Mouse (Mus musculus): ENCODE results near the gene Agbl3.

Agbl3 gene

GRCm38 (mm10) chr6:34805582-34805981, 25.4 kb downstream of the Agbl3 start:
- DNase-seq: no peak

- DNase-seq: no peak
Measured at GRCm38 (mm10) chr6:34810651-34811050, 30.4 kb downstream of the Agbl3 start.

GRCm38 (mm10) chr6:34824406-34824805, 44.2 kb downstream of the Agbl3 start:
- DNase-seq: no peak

- DNase-seq: no peak
Measured at GRCm38 (mm10) chr6:34832352-34832751, 52.1 kb downstream of the Agbl3 start.

GRCm38 (mm10) chr6:34861546-34862053, 81.4 kb downstream of the Agbl3 start:
- no peak for DNase-seq

GRCm38 (mm10) chr6:34862381-34862780, 82.1 kb downstream of the Agbl3 start:
- no peak for DNase-seq

- peak in 1 of 2 experiments; percentile 64 for DNase-seq
Measured at GRCm38 (mm10) chr6:34862791-34863403, 82.7 kb downstream of the Agbl3 start, which contains the start of gene Tmem140. TSS of gene Tmem140 (plus strand) at chr6:34863146.

- no peak for DNase-seq
Measured at GRCm38 (mm10) chr6:34863786-34864514, 83.7 kb downstream of the Agbl3 start.

GRCm38 (mm10) chr6:34865213-34865612, 85.0 kb downstream of the Agbl3 start:
- no peak for DNase-seq

- no peak for DNase-seq
Measured at GRCm38 (mm10) chr6:34865711-34866593, 85.7 kb downstream of the Agbl3 start.

GRCm38 (mm10) chr6:34866786-34867185, 86.6 kb downstream of the Agbl3 start:
- no peak for DNase-seq

GRCm38 (mm10) chr6:34867301-34867994, 87.2 kb downstream of the Agbl3 start:
- DNase-seq: no peak

- no peak for DNase-seq
Measured at GRCm38 (mm10) chr6:34867995-34868350, 87.7 kb downstream of the Agbl3 start.

- DNase-seq: no peak
Measured at GRCm38 (mm10) chr6:34868507-34869217, 88.4 kb downstream of the Agbl3 start.

GRCm38 (mm10) chr6:34869225-34869915, 89.1 kb downstream of the Agbl3 start:
- DNase-seq: peak in 1 of 2 experiments; percentile 65

GRCm38 (mm10) chr6:34870136-34870535, 89.9 kb downstream of the Agbl3 start:
- DNase-seq: no peak

GRCm38 (mm10) chr6:34870724-34871123, 90.5 kb downstream of the Agbl3 start:
- no peak for DNase-seq

- DNase-seq: no peak
Measured at GRCm38 (mm10) chr6:34871929-34872328, 91.7 kb downstream of the Agbl3 start.

GRCm38 (mm10) chr6:34872871-34873270, 92.6 kb downstream of the Agbl3 start:
- no peak for DNase-seq

GRCm38 (mm10) chr6:34874101-34874921, 94.1 kb downstream of the Agbl3 start:
- DNase-seq: no peak

Data from thymus, adult 18-20 months (tissue).